Mouse (Mus musculus) thymus, adult 2 months (tissue): ENCODE data around the gene Pigz.
"Not testable (repeated sequence)": the region's sequence is repeated elsewhere in the genome, so short reads cannot be mapped to it uniquely, and the experiment has no call there.

Source experiments
- CTCF ChIP-seq: fragments of 200-500 bp; IDR thresholded peaks from 2 replicates; pipeline ENCODE4 v1.5.1; 2012; ENCODE audit warnings: mild to moderate bottlenecking, control low read depth, low read length, moderate library complexity, borderline replicate concordance; ENCODE audit not compliant: control insufficient read depth, poor library complexity, insufficient read depth; ENCODE audit errors: extremely low read depth
- POLR2A ChIP-seq: fragments of 200-500 bp; IDR thresholded peaks from 2 replicates; pipeline ENCODE4 v1.6.1; 2012; ENCODE audit warnings: mild to moderate bottlenecking, low read length, control low read depth, moderate library complexity; ENCODE audit not compliant: control insufficient read depth, poor library complexity, insufficient read depth; ENCODE audit errors: extremely low read depth

DNA sequence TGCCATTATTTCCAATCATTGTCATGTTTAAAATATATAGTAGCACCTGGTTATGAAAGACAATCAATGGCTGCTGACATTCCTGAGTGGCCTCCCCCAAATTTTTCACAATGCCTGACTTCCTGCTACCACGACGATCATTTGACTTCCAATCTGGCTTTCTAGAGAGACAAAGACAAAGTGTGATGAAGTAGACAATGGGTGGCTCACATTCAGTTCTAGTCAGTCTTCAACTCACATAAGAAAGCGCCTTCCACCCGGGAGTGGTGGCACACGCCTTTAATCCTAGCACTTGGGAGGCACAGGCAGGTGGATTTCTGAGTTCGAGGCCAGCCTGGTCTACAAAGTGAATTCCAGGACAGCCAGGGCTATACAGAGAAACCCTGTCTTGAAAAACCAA, 12.3 kb downstream of the Pigz start:
- not testable (repeated sequence) for TF ChIP-seq CTCF, POLR2A
